9 mouse cellular contexts compared by ENCODE assay signal in genomic region chr12:9113652-9114051, GRCm38 (mm10).
DNase-seq lines count a peak whose midpoint lies in the region; ATAC-seq and TF ChIP-seq lines count a peak whose summit lies in the region.
"Had no signal": no experiment of that assay in that cellular context is flagged by ENCODE, and none has a peak within 500 bp of the region (broad histone marks: within the 10 kb centered on the region; RNA-seq: fewer than 3 reads in every experiment).

No protein-coding gene starts in this region.

- DNase-seq in urinary bladder, postnatal 14 days (ENCODE audit: low spot score) = peak; percentile 56
- DNase-seq in urinary bladder, postnatal 4 days (ENCODE audit: low spot score in 2 of 2) = no peak
- DNase-seq in gastrocnemius, adult 18-20 months (ENCODE audit: low spot score) = peak; percentile 82
- peak; percentile 23 to 30 for DNase-seq in left cerebral cortex, postnatal 36 days (ENCODE audit: low spot score in 2 of 2)
- DNase-seq in kidney, adult 18-20 months = no peak
- DNase-seq in spleen, postnatal 10 days (ENCODE audit: low spot score in 2 of 2) = no peak

- no peak overlapping the region for H3K4me2 ChIP-seq in intestine, postnatal 0 days (replicated peaks; ENCODE audit: low read depth)

- H3K27ac ChIP-seq in intestine, postnatal 0 days (ENCODE audit: low read depth, low read length) = no peak overlapping the region
- H3K27ac ChIP-seq: macrophage had no signal

- no peak overlapping the region for H3K4me3 ChIP-seq in intestine, postnatal 0 days (ENCODE audit: low read depth, low read length)
- H3K4me3 ChIP-seq: erythroblast, embryonic 14.5 days had no signal

- intact Hi-C loops in left cerebral cortex, postnatal 36 days (cut with DNase I) = no loop called here

- H3K9ac ChIP-seq in intestine, postnatal 0 days (ENCODE audit: low read depth, low read length) = no peak overlapping the region

- H3K9me3 ChIP-seq in intestine, postnatal 0 days (ENCODE audit: control insufficient read depth) = no peaks in the 10 kb centered on the region

- TF ChIP-seq CTCF in intestine, postnatal 0 days (IDR thresholded peaks at IDR 0.05; ENCODE audit: low read depth) = no peak

- WGBS in intestine, postnatal 0 days = 72% methylated on average over 6 of the region's 6 CpGs

- ATAC-seq in intestine, postnatal 0 days = no peak

- H3K36me3 ChIP-seq in intestine, postnatal 0 days (ENCODE audit: control insufficient read depth, insufficient read depth) = no peaks in the 10 kb centered on the region

- no peaks in the 10 kb centered on the region for H3K4me1 ChIP-seq in intestine, postnatal 0 days (replicated peaks; ENCODE audit: control insufficient read depth, insufficient read depth, low read length)

- H3K27me3 ChIP-seq in intestine, postnatal 0 days (replicated peaks; ENCODE audit: control insufficient read depth, insufficient read depth, low read length) = no peaks in the 10 kb centered on the region

Comparison
In these comparisons a context has a peak if more than half of its experiments do, and no peak if none do; other contexts are left out.
1. DNase-seq: peak in urinary bladder, postnatal 14 days (single experiment), gastrocnemius, adult 18-20 months (single experiment) and left cerebral cortex, postnatal 36 days (2 of 2); none in urinary bladder, postnatal 4 days (0 of 2), kidney, adult 18-20 months (single experiment) and spleen, postnatal 10 days (0 of 2).